Mouse (Mus musculus): ENCODE measurements around the gene Rasgef1b. TPM values are rescaled to one million over a fixed set of nuclear protein-coding genes. Genes with fewer than 3 reads are reported as not detected.

Gene Rasgef1b
- polyA plus RNA-seq (2014; fragmentation: Nextera tagmentation; extraction: Ambion mirVana) = 6.5 and 7.1 TPM in 2 replicates

- Histone ChIP-seq H3K4me3 (ENCODE audit: low read depth, low read length) (peak within 1 kb of the TSS; percentile 69), H3K36me3 (ENCODE audit: control insufficient read depth, insufficient read depth, low read length) (no peaks in the 10 kb centered on the region), H3K9me3 (ENCODE audit: control insufficient read depth, low read length) (no peaks in the 10 kb centered on the region), H3K4me1 (ENCODE audit: control insufficient read depth, insufficient read depth, low read length) (0 out of 2 replicates have a peak, but pooled peaks cover 7% of the 10 kb centered on the region), H3K27ac (replicated peaks; ENCODE audit: low read depth, low read length) (no peak within 1 kb of the TSS), H3K27me3 (replicated peaks; ENCODE audit: control insufficient read depth, insufficient read depth, low read length) (peaks cover 18% of the 10 kb centered on the region), H3K9ac (ENCODE audit: low read depth, low read length) (peak within 1 kb of the TSS; percentile 58), H3K4me2 (ENCODE audit: low read depth, low read length) (peak within 1 kb of the TSS; percentile 100)
- peak; percentile 92 for DNase-seq (ENCODE audit: low spot score)
- ATAC-seq (ENCODE audit: low read depth) = peak; percentile 95
- WGBS = 0% methylated on average over 17 of the region's 53 CpGs
These were observed at the start of gene Rasgef1b for GRCm38 (mm10) chr5:99728649-99729212. Gene Rasgef1b, minus strand, starts transcription at chr5:99729065.

GRCm38 (mm10) chr5:99775342-99775741 is 46.5 kb upstream of the Rasgef1b start:
- Histone ChIP-seq H3K4me3 (ENCODE audit: low read depth, low read length) (no peak overlapping the region), H3K36me3 (ENCODE audit: control insufficient read depth, insufficient read depth, low read length) (no peaks in the 10 kb centered on the region), H3K27ac (replicated peaks; ENCODE audit: low read depth, low read length) (no peak overlapping the region), H3K9ac (ENCODE audit: low read depth, low read length) (no peak overlapping the region), H3K27me3 (replicated peaks; ENCODE audit: control insufficient read depth, insufficient read depth, low read length) (no peaks in the 10 kb centered on the region), H3K4me2 (ENCODE audit: low read depth, low read length) (no peak overlapping the region), H3K9me3 (ENCODE audit: control insufficient read depth, low read length) (no peaks in the 10 kb centered on the region), H3K4me1 (ENCODE audit: control insufficient read depth, insufficient read depth, low read length) (no peaks in the 10 kb centered on the region)
- DNase-seq (ENCODE audit: low spot score) (no peak), ATAC-seq (ENCODE audit: low read depth) (no peak)
- 84% methylated on average over 16 of the region's 16 CpGs for WGBS

GRCm38 (mm10) chr5:99773265-99773664 is 44.4 kb upstream of the Rasgef1b start:
- H3K4me3 ChIP-seq (ENCODE audit: low read depth, low read length) = no peak overlapping the region
- H3K9ac ChIP-seq (ENCODE audit: low read depth, low read length) = no peak overlapping the region
- no peak overlapping the region for H3K4me2 ChIP-seq (ENCODE audit: low read depth, low read length)
- H3K27me3 ChIP-seq (replicated peaks; ENCODE audit: control insufficient read depth, insufficient read depth, low read length) = no peaks in the 10 kb centered on the region
- H3K36me3 ChIP-seq (ENCODE audit: control insufficient read depth, insufficient read depth, low read length) = no peaks in the 10 kb centered on the region
- no peaks in the 10 kb centered on the region for H3K9me3 ChIP-seq (ENCODE audit: control insufficient read depth, low read length)
- no peaks in the 10 kb centered on the region for H3K4me1 ChIP-seq (ENCODE audit: control insufficient read depth, insufficient read depth, low read length)
- peak; percentile 81; the same call in 1 of the 2 replicates for ATAC-seq (ENCODE audit: low read depth)
- no peak overlapping the region for H3K27ac ChIP-seq (replicated peaks; ENCODE audit: low read depth, low read length)
- peak; percentile 54 for DNase-seq (ENCODE audit: low spot score)
- 73% methylated on average over 9 of the region's 9 CpGs for WGBS

GRCm38 (mm10) chr5:99764246-99764645 is 35.4 kb upstream of the Rasgef1b start:
- 61% methylated on average over 3 of the region's 3 CpGs for WGBS
- Histone ChIP-seq H3K4me1 (ENCODE audit: control insufficient read depth, insufficient read depth, low read length) (no peaks in the 10 kb centered on the region), H3K4me3 (ENCODE audit: low read depth, low read length) (no peak overlapping the region), H3K27me3 (replicated peaks; ENCODE audit: control insufficient read depth, insufficient read depth, low read length) (no peaks in the 10 kb centered on the region), H3K4me2 (ENCODE audit: low read depth, low read length) (no peak overlapping the region), H3K9me3 (ENCODE audit: control insufficient read depth, low read length) (no peaks in the 10 kb centered on the region), H3K27ac (replicated peaks; ENCODE audit: low read depth, low read length) (no peak overlapping the region), H3K36me3 (ENCODE audit: control insufficient read depth, insufficient read depth, low read length) (no peaks in the 10 kb centered on the region), H3K9ac (ENCODE audit: low read depth, low read length) (no peak overlapping the region)
- no peak for DNase-seq (ENCODE audit: low spot score)
- no peak for ATAC-seq (ENCODE audit: low read depth)

- no peak overlapping the region for H3K9ac ChIP-seq (ENCODE audit: low read depth, low read length)
- H3K4me3 ChIP-seq (ENCODE audit: low read depth, low read length) = no peak overlapping the region
- H3K27me3 ChIP-seq (replicated peaks; ENCODE audit: control insufficient read depth, insufficient read depth, low read length) = no peaks in the 10 kb centered on the region
- no peak for ATAC-seq (ENCODE audit: low read depth)
- H3K9me3 ChIP-seq (ENCODE audit: control insufficient read depth, low read length) = no peaks in the 10 kb centered on the region
- H3K27ac ChIP-seq (replicated peaks; ENCODE audit: low read depth, low read length) = no peak overlapping the region
- H3K36me3 ChIP-seq (ENCODE audit: control insufficient read depth, insufficient read depth, low read length) = no peaks in the 10 kb centered on the region
- no peaks in the 10 kb centered on the region for H3K4me1 ChIP-seq (ENCODE audit: control insufficient read depth, insufficient read depth, low read length)
- 45% methylated on average over 5 of the region's 5 CpGs for WGBS
- no peak for DNase-seq (ENCODE audit: low spot score)
- H3K4me2 ChIP-seq (ENCODE audit: low read depth, low read length) = no peak overlapping the region
These were observed 30.0 kb upstream of the Rasgef1b start for GRCm38 (mm10) chr5:99758859-99759258.

- Histone ChIP-seq H3K9me3 (ENCODE audit: control insufficient read depth, low read length) (0 out of 2 replicates have a peak, but pooled peaks cover 4% of the 10 kb centered on the region), H3K9ac (ENCODE audit: low read depth, low read length) (no peak overlapping the region), H3K27ac (replicated peaks; ENCODE audit: low read depth, low read length) (no peak overlapping the region), H3K36me3 (ENCODE audit: control insufficient read depth, insufficient read depth, low read length) (no peaks in the 10 kb centered on the region), H3K4me2 (ENCODE audit: low read depth, low read length) (no peak overlapping the region), H3K4me1 (ENCODE audit: control insufficient read depth, insufficient read depth, low read length) (no peaks in the 10 kb centered on the region), H3K27me3 (replicated peaks; ENCODE audit: control insufficient read depth, insufficient read depth, low read length) (no peaks in the 10 kb centered on the region), H3K4me3 (ENCODE audit: low read depth, low read length) (no peak overlapping the region)
- 79% methylated on average over 12 of the region's 12 CpGs for WGBS
- DNase-seq (ENCODE audit: low spot score) (no peak), ATAC-seq (ENCODE audit: low read depth) (no peak)
These were observed 25.0 kb upstream of the Rasgef1b start for GRCm38 (mm10) chr5:99753843-99754242.

GRCm38 (mm10) chr5:99753368-99753767 is 24.5 kb upstream of the Rasgef1b start:
- Histone ChIP-seq H3K36me3 (ENCODE audit: control insufficient read depth, insufficient read depth, low read length) (no peaks in the 10 kb centered on the region), H3K9ac (ENCODE audit: low read depth, low read length) (no peak overlapping the region), H3K4me1 (ENCODE audit: control insufficient read depth, insufficient read depth, low read length) (no peaks in the 10 kb centered on the region), H3K27me3 (replicated peaks; ENCODE audit: control insufficient read depth, insufficient read depth, low read length) (no peaks in the 10 kb centered on the region), H3K27ac (replicated peaks; ENCODE audit: low read depth, low read length) (no peak overlapping the region), H3K4me3 (ENCODE audit: low read depth, low read length) (no peak overlapping the region), H3K4me2 (ENCODE audit: low read depth, low read length) (no peak overlapping the region), H3K9me3 (ENCODE audit: control insufficient read depth, low read length) (0 out of 2 replicates have a peak, but pooled peaks cover 4% of the 10 kb centered on the region)
- DNase-seq (ENCODE audit: low spot score) = no peak
- WGBS = 79% methylated on average over 13 of the region's 13 CpGs
- ATAC-seq (ENCODE audit: low read depth) = no peak

- DNase-seq (ENCODE audit: low spot score) = no peak
- Histone ChIP-seq H3K4me2 (ENCODE audit: low read depth, low read length) (no peak overlapping the region), H3K27me3 (replicated peaks; ENCODE audit: control insufficient read depth, insufficient read depth, low read length) (no peaks in the 10 kb centered on the region), H3K9ac (ENCODE audit: low read depth, low read length) (no peak overlapping the region), H3K4me1 (ENCODE audit: control insufficient read depth, insufficient read depth, low read length) (no peaks in the 10 kb centered on the region), H3K4me3 (ENCODE audit: low read depth, low read length) (no peak overlapping the region), H3K27ac (replicated peaks; ENCODE audit: low read depth, low read length) (no peak overlapping the region), H3K36me3 (ENCODE audit: control insufficient read depth, insufficient read depth, low read length) (no peaks in the 10 kb centered on the region), H3K9me3 (ENCODE audit: control insufficient read depth, low read length) (0 out of 2 replicates have a peak, but pooled peaks cover 4% of the 10 kb centered on the region)
- no peak for ATAC-seq (ENCODE audit: low read depth)
- WGBS = 82% methylated on average over 5 of the region's 5 CpGs
These were observed 23.9 kb upstream of the Rasgef1b start for GRCm38 (mm10) chr5:99752670-99753231.

- Histone ChIP-seq H3K36me3 (ENCODE audit: control insufficient read depth, insufficient read depth, low read length) (no peaks in the 10 kb centered on the region), H3K4me2 (ENCODE audit: low read depth, low read length) (no peak overlapping the region), H3K9ac (ENCODE audit: low read depth, low read length) (no peak overlapping the region), H3K27me3 (replicated peaks; ENCODE audit: control insufficient read depth, insufficient read depth, low read length) (no peaks in the 10 kb centered on the region), H3K4me1 (ENCODE audit: control insufficient read depth, insufficient read depth, low read length) (no peaks in the 10 kb centered on the region), H3K4me3 (ENCODE audit: low read depth, low read length) (no peak overlapping the region), H3K27ac (replicated peaks; ENCODE audit: low read depth, low read length) (no peak overlapping the region), H3K9me3 (ENCODE audit: control insufficient read depth, low read length) (0 out of 2 replicates have a peak, but pooled peaks cover 4% of the 10 kb centered on the region)
- DNase-seq (ENCODE audit: low spot score) = no peak
- no peak for ATAC-seq (ENCODE audit: low read depth)
- 73% methylated on average over 10 of the region's 10 CpGs for WGBS
These were observed 19.6 kb upstream of the Rasgef1b start for GRCm38 (mm10) chr5:99748417-99748816.
